Mouse (Mus musculus) erythroblast, embryonic 14.5 days (primary cell): Measurements from ENCODE around the gene Alg10b. TPM values are rescaled to one million over a fixed set of nuclear protein-coding genes. Genes with fewer than 3 reads are reported as not detected.

Experiments
- H3K27me3 ChIP-seq: 2 replicates; pipeline ENCODE4 v1.6.1; 2012; ENCODE audit warnings: inconsistent platforms; ENCODE audit not compliant: control insufficient read depth
- H3K36me3 ChIP-seq: 2 replicates; pipeline ENCODE4 v1.6.1; 2012; ENCODE audit warnings: mild to moderate bottlenecking, inconsistent platforms; ENCODE audit not compliant: control insufficient read depth
- H3K4me1 ChIP-seq: 2 replicates; pipeline ENCODE4 v1.6.1; 2012; ENCODE audit warnings: inconsistent platforms; ENCODE audit not compliant: control insufficient read depth
- H3K4me3 ChIP-seq: replicated peaks from 2 replicates; pipeline ENCODE3; 2012; ENCODE audit warnings: moderate library complexity, mild to moderate bottlenecking, inconsistent platforms
- H3K9me3 ChIP-seq: 2 replicates; pipeline ENCODE4 v1.6.1; 2012; ENCODE audit warnings: low read length, inconsistent platforms, mixed read lengths; ENCODE audit not compliant: control insufficient read depth
- GATA1 ChIP-seq: IDR thresholded peaks from 2 replicates; pipeline ENCODE4 v1.6.1; 2012; ENCODE audit warnings: low read length, inconsistent platforms, mixed read lengths
- TAL1 ChIP-seq: IDR thresholded peaks from 3 replicates; pipeline ENCODE4 v1.6.1; 2012; ENCODE audit warnings: low read length, inconsistent platforms, mixed read lengths
- polyA plus RNA-seq: library from polyadenylated mRNA; stranded (reverse); fragments of >175 nt; gene quantifications from 2 replicates; pipeline ENCODE4 v1.2.3, GENCODE M21; 2012

The Alg10b gene
- polyA plus RNA-seq, 1 experiment: 0.53 TPM

DNA sequence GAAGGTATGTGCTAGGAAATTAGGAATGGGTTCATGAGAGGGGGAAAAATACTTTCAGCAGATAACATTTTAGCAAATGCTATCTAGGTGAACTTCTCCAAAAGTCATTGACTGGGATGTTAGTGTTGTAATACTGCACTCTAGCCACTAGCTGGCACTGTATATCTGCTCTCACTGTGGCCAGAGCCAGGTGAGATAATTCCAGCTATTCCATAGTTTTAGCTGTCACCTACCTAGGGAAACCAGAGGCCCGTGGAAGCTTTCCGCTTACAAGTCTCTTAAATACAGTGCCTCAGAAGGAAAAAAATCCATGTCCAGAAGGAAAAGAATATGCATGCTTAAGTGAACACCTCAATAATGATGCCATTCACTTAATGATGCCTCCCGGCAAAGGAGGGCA lies 25.6 kb downstream of the Alg10b start:
- Histone ChIP-seq H3K36me3 (no peaks in the 10 kb centered on the region), H3K4me3 (no peak overlapping the region), H3K4me1 (no peaks in the 10 kb centered on the region), H3K9me3 (no peaks in the 10 kb centered on the region), H3K27me3 (no peaks in the 10 kb centered on the region)
- no peak for TF ChIP-seq TAL1
- TF ChIP-seq GATA1: no peak

DNA sequence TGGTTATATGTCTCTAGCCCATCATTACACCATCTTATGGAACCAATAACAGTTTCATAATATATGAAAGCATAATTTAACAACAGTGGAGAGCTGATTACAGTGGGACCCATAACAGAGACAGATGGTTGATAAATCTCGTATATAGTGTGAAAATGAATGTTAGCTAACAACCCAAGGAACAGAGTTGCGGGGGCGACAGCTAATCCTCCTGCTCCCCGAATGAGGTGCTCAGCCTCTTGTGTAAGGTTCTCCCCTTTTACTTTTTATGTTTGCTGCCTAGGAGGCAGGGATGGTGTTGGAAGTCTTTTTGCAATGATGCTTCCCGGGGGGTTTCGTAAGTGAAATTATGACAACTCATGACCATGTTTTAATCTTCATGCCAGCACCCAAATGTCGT lies 58.8 kb downstream of the Alg10b start:
- no peaks in the 10 kb centered on the region for H3K36me3 ChIP-seq
- TF ChIP-seq GATA1 (no peak), TAL1 (no peak)
- no peaks in the 10 kb centered on the region for H3K9me3 ChIP-seq
- H3K4me1 ChIP-seq: no peaks in the 10 kb centered on the region
- H3K4me3 ChIP-seq: no peak overlapping the region
- H3K27me3 ChIP-seq: no peaks in the 10 kb centered on the region
